Mouse (Mus musculus) erythroblast, embryonic 14.5 days (primary cell): Measurements from ENCODE around the gene Cuedc2.

Experiments
- GATA1 ChIP-seq: IDR thresholded peaks from 2 replicates; pipeline ENCODE4 v1.6.1; 2012; ENCODE audit warnings: low read length, inconsistent platforms, mixed read lengths
- TAL1 ChIP-seq: IDR thresholded peaks from 3 replicates; pipeline ENCODE4 v1.6.1; 2012; ENCODE audit warnings: low read length, inconsistent platforms, mixed read lengths

DNA sequence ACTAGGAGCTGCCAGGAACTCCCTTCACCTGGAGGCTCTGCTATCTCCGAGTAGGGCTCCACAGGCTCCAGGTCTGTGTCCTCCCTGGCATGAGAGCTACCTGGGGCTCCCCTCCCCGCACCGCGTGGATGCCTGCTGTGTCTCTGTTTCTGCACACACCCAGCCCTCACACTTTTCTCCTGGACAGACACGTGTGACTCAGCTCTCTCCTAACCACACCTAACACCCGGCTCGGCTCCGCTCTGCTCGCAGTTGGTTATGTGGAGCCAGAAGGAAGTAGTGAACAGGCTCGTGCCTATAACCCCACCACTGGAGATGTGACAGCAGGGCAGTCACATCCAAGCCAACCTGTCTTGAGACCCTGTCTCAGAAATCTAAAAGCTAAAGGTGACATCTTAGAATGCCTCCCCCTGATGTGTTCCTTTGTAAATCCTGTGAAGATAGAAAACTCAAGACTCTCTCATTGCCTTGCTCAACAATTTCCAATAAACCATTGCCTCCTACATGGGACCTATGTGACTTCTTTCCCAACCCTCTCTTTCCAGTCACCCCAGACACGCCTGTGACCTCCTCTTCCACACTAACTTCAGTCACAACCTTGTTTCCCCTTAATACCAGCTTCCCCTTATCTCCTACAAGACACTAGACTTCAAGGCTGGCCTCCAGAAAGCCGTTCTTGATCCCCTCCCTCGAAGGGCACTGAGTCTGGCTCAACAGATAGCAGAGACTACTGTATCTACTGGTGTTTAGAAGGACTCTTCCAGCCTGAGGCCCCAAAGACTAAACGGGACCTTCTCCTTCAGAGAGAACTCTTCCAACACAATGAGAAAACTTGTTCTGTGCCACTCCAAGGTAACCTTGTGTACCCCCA, 23.4 kb downstream of the Cuedc2 start:
- peak; percentile 75 for TF ChIP-seq GATA1
- peak; percentile 70 for TF ChIP-seq TAL1
